Mouse (Mus musculus) kidney, embryonic 15.5 days (tissue): ENCODE measurements around the gene Dnajc16. TPM values are rescaled to one million over a fixed set of nuclear protein-coding genes. Genes with fewer than 3 reads are reported as not detected.

Experiments
- ATAC-seq: fragments of 200-750 bp; cut with Nextera tagmentation; replicated peaks from 2 replicates; pipeline ENCODE4 v1.8.0; 2017; ENCODE audit warnings: moderate TSS enrichment; ENCODE audit not compliant: low FRiP score
- H3K27ac ChIP-seq: fragments of 300-500 bp; sonication (generic); 2 replicates; pipeline ENCODE4 v1.5.1; 2015; ENCODE audit warnings: mild to moderate bottlenecking, inconsistent platforms
- H3K27me3 ChIP-seq: fragments of 300-500 bp; sonication (generic); 2 replicates; pipeline ENCODE4 v1.6.1; 2015; ENCODE audit warnings: inconsistent platforms
- H3K36me3 ChIP-seq: fragments of 300-500 bp; sonication (generic); 2 replicates; pipeline ENCODE4 v1.6.1; 2015; ENCODE audit warnings: inconsistent platforms
- H3K4me1 ChIP-seq: fragments of 300-500 bp; sonication (generic); 2 replicates; pipeline ENCODE4 v1.6.1; 2015; ENCODE audit warnings: inconsistent platforms
- H3K4me2 ChIP-seq: fragments of 300-500 bp; sonication (generic); 2 replicates; pipeline ENCODE4 v1.6.1; 2015; ENCODE audit warnings: moderate library complexity, mild to moderate bottlenecking, inconsistent platforms
- H3K4me3 ChIP-seq: fragments of 300-500 bp; sonication (generic); replicated peaks from 2 replicates; pipeline ENCODE4 v1.5.1; 2015; ENCODE audit warnings: mild to moderate bottlenecking, inconsistent platforms
- H3K9ac ChIP-seq: fragments of 300-500 bp; sonication (generic); 2 replicates; pipeline ENCODE4 v1.6.1; 2015; ENCODE audit warnings: mild to moderate bottlenecking, inconsistent platforms
- H3K9me3 ChIP-seq: fragments of 300-500 bp; sonication (generic); replicated peaks from 2 replicates; pipeline ENCODE4 v1.6.1; 2016; ENCODE audit warnings: inconsistent platforms
- WGBS: fragments of 180-500 bp; shearing (Covaris S2); methylation state at CpG from one replicate; pipeline ENCODE4 v1.1.7; 2015; ENCODE audit warnings: mixed read lengths; 5-methylcytosine and 5-hydroxymethylcytosine counted together
- polyA plus RNA-seq: library from polyadenylated mRNA; unstranded; fragments of >200 nt; fragmentation: Nextera tagmentation; extraction: Ambion mirVana; gene quantifications from 2 replicates; pipeline ENCODE4 v1.2.1, GENCODE M21; 2015

Dnajc16 gene
- polyA plus RNA-seq, 1 experiment from 2014 or later, result 5.2 TPM

- H3K27ac ChIP-seq, result peak within 1 kb of the TSS; percentile 99
- peak; percentile 87 for ATAC-seq
- peak within 1 kb of the TSS; percentile 62 for H3K4me2 ChIP-seq
- H3K9me3 ChIP-seq, result no peaks in the 10 kb centered on the region
- H3K36me3 ChIP-seq, result peaks cover 28% of the 10 kb centered on the region
- no peaks in the 10 kb centered on the region for H3K27me3 ChIP-seq
- H3K9ac ChIP-seq, result peak within 1 kb of the TSS; percentile 67
- under 1% methylated on average over 76 of the region's 80 CpGs for WGBS
- peak within 1 kb of the TSS; percentile 78 for H3K4me3 ChIP-seq
- H3K4me1 ChIP-seq, result peaks cover 44% of the 10 kb centered on the region
These were observed 2.8 kb upstream of the Dnajc16 start, which contains the start of gene Casp9 for GRCm38 (mm10) chr4:141793282-141794151. Gene Casp9 (plus strand): TSS chr4:141793612.

GRCm38 (mm10) chr4:141792554-141793281 lies 2.0 kb upstream of the Dnajc16 start:
- Histone ChIP-seq H3K27ac (peak overlapping the region; percentile 99), H3K36me3 (peaks cover 28% of the 10 kb centered on the region), H3K9me3 (no peaks in the 10 kb centered on the region), H3K4me1 (peaks cover 44% of the 10 kb centered on the region), H3K27me3 (no peaks in the 10 kb centered on the region), H3K4me2 (peak overlapping the region; percentile 62), H3K4me3 (peak overlapping the region; percentile 78), H3K9ac (peak overlapping the region; percentile 36)
- 11% methylated on average over 10 of the region's 10 CpGs for WGBS
- ATAC-seq, result no peak; the same call in 1 of the 2 replicates

GRCm38 (mm10) chr4:141791951-141792350 lies 1.2 kb upstream of the Dnajc16 start:
- Histone ChIP-seq H3K4me3 (no peak overlapping the region), H3K4me1 (peaks cover 44% of the 10 kb centered on the region), H3K9ac (no peak overlapping the region), H3K27me3 (no peaks in the 10 kb centered on the region), H3K9me3 (no peaks in the 10 kb centered on the region), H3K36me3 (peaks cover 27% of the 10 kb centered on the region), H3K27ac (peak overlapping the region; percentile 99; the same call in 1 of the 2 replicates), H3K4me2 (no peak overlapping the region)
- 91% methylated on average over 8 of the region's 8 CpGs for WGBS
- no peak for ATAC-seq

- Histone ChIP-seq H3K4me3 (no peak overlapping the region), H3K4me1 (peaks cover 46% of the 10 kb centered on the region), H3K27ac (no peak overlapping the region), H3K36me3 (peaks cover 23% of the 10 kb centered on the region), H3K4me2 (no peak overlapping the region; the same call in 1 of the 2 replicates), H3K9ac (no peak overlapping the region), H3K27me3 (no peaks in the 10 kb centered on the region), H3K9me3 (no peaks in the 10 kb centered on the region)
- 94% methylated on average over 7 of the region's 7 CpGs for WGBS
- no peak for ATAC-seq
These were observed 755 bp upstream of the Dnajc16 start for GRCm38 (mm10) chr4:141791486-141791885.

GRCm38 (mm10) chr4:141789564-141790218 lies 1.0 kb downstream of the Dnajc16 start:
- ATAC-seq, result no peak
- 51% methylated on average over 3 of the region's 3 CpGs for WGBS

GRCm38 (mm10) chr4:141787462-141787861 lies 3.3 kb downstream of the Dnajc16 start:
- H3K9ac ChIP-seq, result no peak overlapping the region
- H3K9me3 ChIP-seq, result no peaks in the 10 kb centered on the region
- H3K4me2 ChIP-seq, result no peak overlapping the region
- no peak for ATAC-seq
- H3K4me3 ChIP-seq, result no peak overlapping the region
- H3K27ac ChIP-seq, result no peak overlapping the region
- WGBS, result 91% methylated on average over 7 of the region's 7 CpGs
- no peaks in the 10 kb centered on the region for H3K27me3 ChIP-seq
- peaks cover 53% of the 10 kb centered on the region for H3K36me3 ChIP-seq
- H3K4me1 ChIP-seq, result peaks cover 17% of the 10 kb centered on the region

More at GRCm38 (mm10) chr4:141789564-141790218, 1.0 kb downstream of the Dnajc16 start:
- Histone ChIP-seq H3K27ac (peak overlapping the region; percentile 88), H3K4me1 (peaks cover 31% of the 10 kb centered on the region), H3K36me3 (peaks cover 30% of the 10 kb centered on the region), H3K9me3 (no peaks in the 10 kb centered on the region), H3K27me3 (no peaks in the 10 kb centered on the region), H3K4me3 (peak overlapping the region; percentile 86), H3K4me2 (peak overlapping the region; percentile 83), H3K9ac (peak overlapping the region; percentile 92)

- no peak overlapping the region for H3K9ac ChIP-seq
- peaks cover 57% of the 10 kb centered on the region for H3K36me3 ChIP-seq
- no peak overlapping the region for H3K4me3 ChIP-seq
- peaks cover 16% of the 10 kb centered on the region for H3K4me1 ChIP-seq
- no peak overlapping the region for H3K4me2 ChIP-seq
- H3K9me3 ChIP-seq, result no peaks in the 10 kb centered on the region
- H3K27ac ChIP-seq, result no peak overlapping the region
- 54% methylated on average over 6 of the region's 6 CpGs for WGBS
- no peak for ATAC-seq
- no peaks in the 10 kb centered on the region for H3K27me3 ChIP-seq
These were observed 3.7 kb downstream of the Dnajc16 start for GRCm38 (mm10) chr4:141787046-141787445.

GRCm38 (mm10) chr4:141786141-141786540 lies 4.6 kb downstream of the Dnajc16 start:
- 76% methylated on average over 13 of the region's 13 CpGs for WGBS
- no peak overlapping the region for H3K27ac ChIP-seq
- peaks cover 12% of the 10 kb centered on the region for H3K4me1 ChIP-seq
- H3K4me2 ChIP-seq, result no peak overlapping the region
- H3K9me3 ChIP-seq, result no peaks in the 10 kb centered on the region
- no peak overlapping the region for H3K4me3 ChIP-seq
- H3K36me3 ChIP-seq, result peaks cover 66% of the 10 kb centered on the region
- H3K9ac ChIP-seq, result no peak overlapping the region
- ATAC-seq, result no peak
- no peaks in the 10 kb centered on the region for H3K27me3 ChIP-seq

- H3K27me3 ChIP-seq, result no peaks in the 10 kb centered on the region
- no peak overlapping the region for H3K9ac ChIP-seq
- no peaks in the 10 kb centered on the region for H3K9me3 ChIP-seq
- no peak overlapping the region for H3K4me2 ChIP-seq
- peaks cover 78% of the 10 kb centered on the region for H3K36me3 ChIP-seq
- 69% methylated on average over 5 of the region's 5 CpGs for WGBS
- no peak overlapping the region for H3K27ac ChIP-seq
- H3K4me1 ChIP-seq, result peaks cover 9% of the 10 kb centered on the region
- H3K4me3 ChIP-seq, result no peak overlapping the region
- no peak for ATAC-seq
These were observed 5.9 kb downstream of the Dnajc16 start for GRCm38 (mm10) chr4:141784835-141785234.

GRCm38 (mm10) chr4:141781201-141781985 lies 9.3 kb downstream of the Dnajc16 start:
- Histone ChIP-seq H3K36me3 (peaks cover 90% of the 10 kb centered on the region), H3K9ac (no peak overlapping the region), H3K9me3 (no peaks in the 10 kb centered on the region), H3K4me2 (no peak overlapping the region), H3K4me1 (0 out of 2 replicates have a peak, but pooled peaks cover under 1% of the 10 kb centered on the region), H3K4me3 (no peak overlapping the region), H3K27ac (no peak overlapping the region), H3K27me3 (no peaks in the 10 kb centered on the region)
- ATAC-seq, result no peak
- WGBS, result 95% methylated on average over 8 of the region's 8 CpGs

- Histone ChIP-seq H3K9me3 (no peaks in the 10 kb centered on the region), H3K36me3 (peaks cover 94% of the 10 kb centered on the region), H3K4me1 (no peaks in the 10 kb centered on the region), H3K4me2 (no peak overlapping the region), H3K9ac (no peak overlapping the region), H3K27ac (no peak overlapping the region), H3K4me3 (no peak overlapping the region), H3K27me3 (no peaks in the 10 kb centered on the region)
- ATAC-seq, result no peak
- WGBS, result 90% methylated on average over 8 of the region's 8 CpGs
These were observed 10.9 kb downstream of the Dnajc16 start for GRCm38 (mm10) chr4:141779828-141780227.
